Mouse (Mus musculus): Measurements from ENCODE around the gene D3Ertd254e.

GRCm38 (mm10) chr3:36210939-36211338 lies 60.1 kb downstream of the D3Ertd254e start:
- TF ChIP-seq EP300 (optimal IDR thresholded peaks at IDR 0.05) (no peak), CTCF (IDR thresholded peaks at IDR 0.05; ENCODE audit: low read depth) (no peak)
